Mouse (Mus musculus) myocyte (in vitro differentiated cells): ENCODE results near the gene Fam118a.

Experiments
- CEBPB ChIP-seq: IDR thresholded peaks from 2 replicates; pipeline ENCODE4 v1.6.1; 2011; ENCODE audit warnings: mild to moderate bottlenecking, moderate library complexity; ENCODE audit not compliant: poor library complexity, insufficient read depth, severe bottlenecking
- E2F4 ChIP-seq: IDR thresholded peaks from one replicate; pipeline ENCODE4 v1.6.1; 2011; ENCODE audit warnings: mild to moderate bottlenecking, control low read depth, moderate library complexity; ENCODE audit not compliant: insufficient read depth
- MAX ChIP-seq: IDR thresholded peaks from one replicate; pipeline ENCODE4 v1.6.1; 2011; ENCODE audit warnings: low read depth, mild to moderate bottlenecking, control low read depth
- MYOD1 ChIP-seq, 3 experiments: IDR thresholded peaks; one replicate each; pipeline ENCODE4 v1.6.1; 2011; ENCODE audit warnings: control low read depth in 2 of 3, low read depth in 2 of 3, mild to moderate bottlenecking in 2 of 3, moderate library complexity in 1 of 3; ENCODE audit not compliant: insufficient read length in 2 of 3, control insufficient read depth in 1 of 3
- MYOG ChIP-seq, 3 experiments: IDR thresholded peaks; one replicate each; pipeline ENCODE4 v1.6.1; 2011; ENCODE audit warnings: control low read depth in 2 of 3, low read depth in 2 of 3, mild to moderate bottlenecking in 2 of 3; ENCODE audit not compliant: insufficient read length in 2 of 3, control insufficient read depth in 1 of 3, insufficient read depth in 1 of 3
- POLR2A ChIP-seq: IDR thresholded peaks from one replicate; pipeline ENCODE4 v1.6.1; 2011; ENCODE audit warnings: low read depth, mild to moderate bottlenecking, control low read depth, moderate library complexity; ENCODE audit not compliant: insufficient read length
- POLR2AphosphoS2 ChIP-seq: IDR thresholded peaks from one replicate; pipeline ENCODE4 v1.6.1; 2011; ENCODE audit warnings: low read depth, control low read depth; ENCODE audit not compliant: insufficient read length
- REST ChIP-seq: IDR thresholded peaks from one replicate; pipeline ENCODE4 v1.6.1; 2011; ENCODE audit warnings: mild to moderate bottlenecking, control low read depth, moderate library complexity; ENCODE audit not compliant: insufficient read depth, insufficient read length
- SRF ChIP-seq: IDR thresholded peaks from one replicate; pipeline ENCODE4 v1.6.1; 2011; ENCODE audit warnings: low read depth; ENCODE audit not compliant: control insufficient read depth, insufficient read length
- TCF12 ChIP-seq: IDR thresholded peaks from one replicate; pipeline ENCODE4 v1.6.1; 2011; ENCODE audit warnings: mild to moderate bottlenecking, control low read depth; ENCODE audit not compliant: poor library complexity, insufficient read depth, severe bottlenecking
- TCF3 ChIP-seq: IDR thresholded peaks from one replicate; pipeline ENCODE4 v1.6.1; 2011; ENCODE audit warnings: low read depth, control low read depth; ENCODE audit not compliant: insufficient read length
- USF1 ChIP-seq: IDR thresholded peaks from one replicate; pipeline ENCODE4 v1.6.1; 2011; ENCODE audit warnings: low read depth, mild to moderate bottlenecking, control low read depth, moderate library complexity

- TF ChIP-seq POLR2A, result no peak
- TF ChIP-seq TCF12, result no peak
- TF ChIP-seq MAX, result no peak
- no peak for TF ChIP-seq POLR2AphosphoS2
- TF ChIP-seq MYOD1 (IDR thresholded peaks at IDR 0.05; ENCODE audit: control insufficient read depth in 1 of 3, insufficient read length in 2 of 3, low read depth in 2 of 3), result no peak
- no peak for TF ChIP-seq USF1
- no peak for TF ChIP-seq CEBPB
- no peak for TF ChIP-seq MYOG (IDR thresholded peaks at IDR 0.05; ENCODE audit: control insufficient read depth in 1 of 3, insufficient read depth in 1 of 3, insufficient read length in 2 of 3, low read depth in 2 of 3)
- no peak for TF ChIP-seq REST
- no peak for TF ChIP-seq E2F4
- TF ChIP-seq TCF3, result no peak
- no peak for TF ChIP-seq SRF
Measured at GRCm38 (mm10) chr15:84989098-84989497, 39.6 kb upstream of the Fam118a start.
